Mouse (Mus musculus): Measurements from ENCODE around the gene Atg9b.

The Atg9b gene

GRCm38 (mm10) chr5:24350531-24351250, 41.3 kb downstream of the Atg9b start:
- DNase-seq (ENCODE audit: inconsistent age in 2 of 2, low spot score in 1 of 2), result peak in 1 of 2 experiments; percentile 58

- DNase-seq (ENCODE audit: inconsistent age in 2 of 2, low spot score in 1 of 2), result peak; percentile 72 to 75
These were observed 41.9 kb downstream of the Atg9b start for GRCm38 (mm10) chr5:24350073-24350472.

- peak; percentile 71 to 82 for DNase-seq (ENCODE audit: inconsistent age in 2 of 2, low spot score in 1 of 2)
These were observed 43.4 kb downstream of the Atg9b start for GRCm38 (mm10) chr5:24348546-24348945.

GRCm38 (mm10) chr5:24348128-24348527, 43.8 kb downstream of the Atg9b start:
- DNase-seq (ENCODE audit: inconsistent age in 2 of 2, low spot score in 1 of 2), result peak; percentile 88 to 93

- no peak for DNase-seq (ENCODE audit: inconsistent age in 2 of 2, low spot score in 1 of 2)
These were observed 44.6 kb downstream of the Atg9b start for GRCm38 (mm10) chr5:24347186-24347875.

GRCm38 (mm10) chr5:24346313-24346712, 45.6 kb downstream of the Atg9b start:
- DNase-seq (ENCODE audit: inconsistent age in 2 of 2, low spot score in 1 of 2), result no peak

GRCm38 (mm10) chr5:24344477-24345051, 47.4 kb downstream of the Atg9b start:
- peak in 1 of 2 experiments; percentile 27 for DNase-seq (ENCODE audit: inconsistent age in 2 of 2, low spot score in 1 of 2)

GRCm38 (mm10) chr5:24343977-24344436, 47.9 kb downstream of the Atg9b start:
- DNase-seq (ENCODE audit: inconsistent age in 2 of 2, low spot score in 1 of 2), result no peak

GRCm38 (mm10) chr5:24343379-24343778, 48.6 kb downstream of the Atg9b start:
- no peak for DNase-seq (ENCODE audit: inconsistent age in 2 of 2, low spot score in 1 of 2)

- no peak for DNase-seq (ENCODE audit: inconsistent age in 2 of 2, low spot score in 1 of 2)
These were observed 49.0 kb downstream of the Atg9b start for GRCm38 (mm10) chr5:24342966-24343365.

- no peak for DNase-seq (ENCODE audit: inconsistent age in 2 of 2, low spot score in 1 of 2)
These were observed 49.6 kb downstream of the Atg9b start for GRCm38 (mm10) chr5:24342205-24342963.

GRCm38 (mm10) chr5:24337821-24338220, 54.1 kb downstream of the Atg9b start:
- DNase-seq (ENCODE audit: inconsistent age in 2 of 2, low spot score in 1 of 2), result no peak

GRCm38 (mm10) chr5:24337366-24337765, 54.6 kb downstream of the Atg9b start:
- peak in 1 of 2 experiments; percentile 61 for DNase-seq (ENCODE audit: inconsistent age in 2 of 2, low spot score in 1 of 2)

GRCm38 (mm10) chr5:24335888-24336511, 55.9 kb downstream of the Atg9b start:
- DNase-seq (ENCODE audit: inconsistent age in 2 of 2, low spot score in 1 of 2), result peak; percentile 62 to 85

- no peak for DNase-seq (ENCODE audit: inconsistent age in 2 of 2, low spot score in 1 of 2)
These were observed 57.2 kb downstream of the Atg9b start for GRCm38 (mm10) chr5:24334749-24335148.
